Mouse (Mus musculus) liver, postnatal 0 days (tissue): Measurements from ENCODE around the gene P4ha1. TPM values are rescaled to one million over a fixed set of nuclear protein-coding genes. Genes with fewer than 3 reads are reported as not detected.
A peak's percentile ranks its signal among the peaks of the same experiment; 100 is the strongest.

Experiments
- ATAC-seq: fragments of 200-750 bp; cut with Nextera tagmentation; 2 replicates; pipeline ENCODE4 v1.8.0; 2017; ENCODE audit warnings: mild to moderate bottlenecking, moderate library complexity
- DNase-seq: peaks from one replicate; pipeline ENCODE4 v3.0.0-alpha.2; 2016
- H3K27ac ChIP-seq: fragments of 300-500 bp; sonication (generic); 2 replicates; pipeline ENCODE4 v1.5.1; 2014; ENCODE audit warnings: antibody characterized with exemption, moderate library complexity, mild to moderate bottlenecking, low read depth
- H3K27me3 ChIP-seq: fragments of 300-500 bp; sonication (generic); 2 replicates; pipeline ENCODE4 v1.6.1; 2014; ENCODE audit warnings: low read length, control low read depth, mixed read lengths; ENCODE audit not compliant: insufficient read depth
- H3K36me3 ChIP-seq: fragments of 300-500 bp; sonication (generic); replicated peaks from 2 replicates; pipeline ENCODE4 v1.6.1; 2014; ENCODE audit warnings: mild to moderate bottlenecking, control low read depth, low read length, moderate library complexity, mixed read lengths; ENCODE audit not compliant: insufficient read depth
- H3K4me1 ChIP-seq: fragments of 300-500 bp; sonication (generic); 2 replicates; pipeline ENCODE4 v1.6.1; 2014; ENCODE audit warnings: antibody characterized with exemption, mild to moderate bottlenecking, control low read depth; ENCODE audit not compliant: insufficient read depth
- H3K4me2 ChIP-seq: fragments of 300-500 bp; sonication (generic); 2 replicates; pipeline ENCODE4 v1.6.1; 2014; ENCODE audit warnings: low read depth, mild to moderate bottlenecking, low read length, moderate library complexity, mixed read lengths
- H3K4me3 ChIP-seq: fragments of 300-500 bp; sonication (generic); 2 replicates; pipeline ENCODE4 v1.5.1; 2014; ENCODE audit warnings: low read depth, low read length
- H3K9ac ChIP-seq: fragments of 300-500 bp; sonication (generic); replicated peaks from 2 replicates; pipeline ENCODE4 v1.6.1; 2014; ENCODE audit warnings: mild to moderate bottlenecking, moderate library complexity
- H3K9me3 ChIP-seq: fragments of 300-500 bp; sonication (generic); 2 replicates; pipeline ENCODE4 v1.6.1; 2016; ENCODE audit warnings: mild to moderate bottlenecking, control low read depth, low read length, mixed read lengths
- CTCF ChIP-seq: sonication (generic); IDR thresholded peaks from 2 replicates; pipeline ENCODE4 v1.5.1; 2016; ENCODE audit warnings: antibody characterized with exemption, low read depth
- EP300 ChIP-seq: IDR thresholded peaks from 2 replicates; pipeline ENCODE4 v1.6.1; 2016; ENCODE audit warnings: antibody characterized with exemption, low read depth, mild to moderate bottlenecking
- WGBS: fragments of 180-500 bp; shearing (Covaris S2); extraction: QIAGEN DNeasy Blood & Tissue Kit; methylation state at CpG from one replicate; pipeline ENCODE4 v1.1.7; 2014; ENCODE audit not compliant: insufficient replicate concordance; 5-methylcytosine and 5-hydroxymethylcytosine counted together
- polyA plus RNA-seq: library from polyadenylated mRNA; unstranded; fragments of >200 nt; fragmentation: Nextera tagmentation; extraction: Ambion mirVana; gene quantifications from 2 replicates; pipeline ENCODE4 v1.2.1, GENCODE M21; 2015

The P4ha1 gene
- polyA plus RNA-seq, 1 experiment from 2014 or later, result 6.4 TPM

- H3K27ac ChIP-seq, result peak overlapping the region; percentile 78
- H3K27me3 ChIP-seq, result no peaks in the 10 kb centered on the region
- ATAC-seq (peak; percentile 99), DNase-seq (peak; percentile 45)
- TF ChIP-seq EP300, result peak; percentile 96
- TF ChIP-seq CTCF, result 0 out of 2 replicates have a peak, but pooled peaks have one; percentile 5
- peaks cover 62% of the 10 kb centered on the region for H3K36me3 ChIP-seq
- 0 out of 2 replicates have a peak overlapping the region, but pooled peaks have one; percentile 34 for H3K4me2 ChIP-seq
- no peaks in the 10 kb centered on the region for H3K9me3 ChIP-seq
- peaks cover 9% of the 10 kb centered on the region; the same call in 1 of the 2 replicates for H3K4me1 ChIP-seq
- no peak overlapping the region for H3K4me3 ChIP-seq
- WGBS, result 66% methylated on average over 9 of the region's 9 CpGs
- no peak overlapping the region for H3K9ac ChIP-seq
Measured at GRCm38 (mm10) chr10:59348200-59348599, 25.1 kb downstream of the P4ha1 start.

- H3K4me2 ChIP-seq, result no peak overlapping the region
- H3K9me3 ChIP-seq, result no peaks in the 10 kb centered on the region
- H3K27me3 ChIP-seq, result no peaks in the 10 kb centered on the region
- H3K36me3 ChIP-seq, result peaks cover 62% of the 10 kb centered on the region
- H3K9ac ChIP-seq, result no peak overlapping the region
- no peak for DNase-seq
- ATAC-seq, result no peak
- H3K4me3 ChIP-seq, result no peak overlapping the region
- TF ChIP-seq EP300 (no peak), CTCF (no peak)
- 66% methylated on average over 2 of the region's 2 CpGs for WGBS
- peaks cover 9% of the 10 kb centered on the region; the same call in 1 of the 2 replicates for H3K4me1 ChIP-seq
- H3K27ac ChIP-seq, result no peak overlapping the region
Measured at GRCm38 (mm10) chr10:59349536-59349935, 26.4 kb downstream of the P4ha1 start.

- peaks cover 63% of the 10 kb centered on the region for H3K36me3 ChIP-seq
- ATAC-seq (no peak), DNase-seq (no peak)
- TF ChIP-seq CTCF, result peak; percentile 34
- TF ChIP-seq EP300, result no peak
- H3K4me3 ChIP-seq, result no peak overlapping the region
- H3K4me2 ChIP-seq, result no peak overlapping the region
- no peak overlapping the region for H3K9ac ChIP-seq
- 67% methylated on average over 1 of the region's 1 CpGs for WGBS
- H3K4me1 ChIP-seq, result no peaks in the 10 kb centered on the region
- no peaks in the 10 kb centered on the region for H3K27me3 ChIP-seq
- no peaks in the 10 kb centered on the region for H3K9me3 ChIP-seq
- no peak overlapping the region for H3K27ac ChIP-seq
Measured at GRCm38 (mm10) chr10:59353065-59353464, 30.0 kb downstream of the P4ha1 start.

GRCm38 (mm10) chr10:59354120-59354519 lies 31.0 kb downstream of the P4ha1 start:
- Histone ChIP-seq H3K36me3 (peaks cover 56% of the 10 kb centered on the region), H3K27ac (no peak overlapping the region), H3K9ac (no peak overlapping the region), H3K9me3 (no peaks in the 10 kb centered on the region), H3K4me3 (no peak overlapping the region), H3K4me2 (no peak overlapping the region), H3K4me1 (no peaks in the 10 kb centered on the region), H3K27me3 (no peaks in the 10 kb centered on the region)
- DNase-seq (no peak), ATAC-seq (no peak)
- WGBS, result 92% methylated on average over 12 of the region's 12 CpGs
- no peak for TF ChIP-seq EP300
- no peak for TF ChIP-seq CTCF

- H3K27me3 ChIP-seq, result no peaks in the 10 kb centered on the region
- no peak overlapping the region for H3K4me3 ChIP-seq
- H3K4me2 ChIP-seq, result no peak overlapping the region
- no peaks in the 10 kb centered on the region for H3K9me3 ChIP-seq
- DNase-seq (no peak), ATAC-seq (no peak)
- H3K36me3 ChIP-seq, result peaks cover 61% of the 10 kb centered on the region
- no peak overlapping the region for H3K27ac ChIP-seq
- TF ChIP-seq CTCF (no peak), EP300 (no peak)
- H3K4me1 ChIP-seq, result no peaks in the 10 kb centered on the region
- H3K9ac ChIP-seq, result no peak overlapping the region
- 82% methylated on average over 8 of the region's 8 CpGs for WGBS
Measured at GRCm38 (mm10) chr10:59355020-59355419, 31.9 kb downstream of the P4ha1 start.

GRCm38 (mm10) chr10:59358744-59359143 lies 35.6 kb downstream of the P4ha1 start:
- DNase-seq, result no peak
- 64% methylated on average over 4 of the region's 4 CpGs for WGBS

More at GRCm38 (mm10) chr10:59358744-59359143, 35.6 kb downstream of the P4ha1 start:
- peaks cover 61% of the 10 kb centered on the region for H3K36me3 ChIP-seq
- H3K9me3 ChIP-seq, result no peaks in the 10 kb centered on the region
- H3K4me2 ChIP-seq, result no peak overlapping the region
- no peaks in the 10 kb centered on the region for H3K27me3 ChIP-seq
- H3K4me1 ChIP-seq, result no peaks in the 10 kb centered on the region
- H3K27ac ChIP-seq, result no peak overlapping the region
- no peak for ATAC-seq
- no peak overlapping the region for H3K9ac ChIP-seq
- TF ChIP-seq CTCF (peak; percentile 56), EP300 (no peak)
- H3K4me3 ChIP-seq, result no peak overlapping the region
